Mouse (Mus musculus) hindbrain, embryonic 14.5 days (tissue): ENCODE measurements around the gene Abo. TPM values are rescaled to one million over a fixed set of nuclear protein-coding genes. Genes with fewer than 3 reads are reported as not detected.

Source experiments
- ATAC-seq: fragments of 200-750 bp; cut with Nextera tagmentation; 2 replicates; pipeline ENCODE4 v1.8.0; 2017; ENCODE audit warnings: moderate number of reproducible peaks, mild to moderate bottlenecking, moderate TSS enrichment, moderate library complexity; ENCODE audit not compliant: low FRiP score
- DNase-seq: peaks from one replicate; pipeline ENCODE4 v3.0.0-alpha.2; 2015; ENCODE audit warnings: low spot score
- H3K27ac ChIP-seq: fragments of 300-500 bp; sonication (generic); 2 replicates; pipeline ENCODE4 v1.5.1; 2014; ENCODE audit warnings: mild to moderate bottlenecking, moderate library complexity
- H3K27me3 ChIP-seq: fragments of 300-500 bp; sonication (generic); 2 replicates; pipeline ENCODE4 v1.6.1; 2014; ENCODE audit warnings: mild to moderate bottlenecking, low read length, mixed read lengths; ENCODE audit not compliant: control insufficient read depth, insufficient read depth
- H3K36me3 ChIP-seq: fragments of 300-500 bp; sonication (generic); replicated peaks from 2 replicates; pipeline ENCODE4 v1.6.1; 2014; ENCODE audit not compliant: control insufficient read depth, insufficient read depth
- H3K4me1 ChIP-seq: fragments of 300-500 bp; sonication (generic); replicated peaks from 2 replicates; pipeline ENCODE4 v1.6.1; 2014; ENCODE audit warnings: antibody characterized with exemption, low read length, mixed read lengths; ENCODE audit not compliant: control insufficient read depth, insufficient read depth
- H3K4me2 ChIP-seq: fragments of 300-500 bp; sonication (generic); replicated peaks from 2 replicates; pipeline ENCODE4 v1.6.1; 2014; ENCODE audit warnings: mild to moderate bottlenecking, moderate library complexity
- H3K4me3 ChIP-seq: fragments of 300-500 bp; sonication (generic); replicated peaks from 2 replicates; pipeline ENCODE4 v1.5.1; 2014; ENCODE audit warnings: mild to moderate bottlenecking, low read length
- H3K9ac ChIP-seq: fragments of 300-500 bp; sonication (generic); 2 replicates; pipeline ENCODE4 v1.6.1; 2014
- H3K9me3 ChIP-seq: fragments of 300-500 bp; sonication (generic); 2 replicates; pipeline ENCODE4 v1.6.1; 2016; ENCODE audit warnings: low read length; ENCODE audit not compliant: control insufficient read depth
- WGBS: fragments of 180-500 bp; shearing (Covaris S2); extraction: QIAGEN DNeasy Blood & Tissue Kit; methylation state at CpG from one replicate; pipeline ENCODE4 v1.1.7; 2014; 5-methylcytosine and 5-hydroxymethylcytosine counted together
- polyA plus RNA-seq: library from polyadenylated mRNA; unstranded; fragments of >200 nt; fragmentation: Nextera tagmentation; extraction: Ambion mirVana; gene quantifications from 2 replicates; pipeline ENCODE4 v1.2.1, GENCODE M21; 2014

Gene Abo
- not detected in 2 replicates for polyA plus RNA-seq

DNA sequence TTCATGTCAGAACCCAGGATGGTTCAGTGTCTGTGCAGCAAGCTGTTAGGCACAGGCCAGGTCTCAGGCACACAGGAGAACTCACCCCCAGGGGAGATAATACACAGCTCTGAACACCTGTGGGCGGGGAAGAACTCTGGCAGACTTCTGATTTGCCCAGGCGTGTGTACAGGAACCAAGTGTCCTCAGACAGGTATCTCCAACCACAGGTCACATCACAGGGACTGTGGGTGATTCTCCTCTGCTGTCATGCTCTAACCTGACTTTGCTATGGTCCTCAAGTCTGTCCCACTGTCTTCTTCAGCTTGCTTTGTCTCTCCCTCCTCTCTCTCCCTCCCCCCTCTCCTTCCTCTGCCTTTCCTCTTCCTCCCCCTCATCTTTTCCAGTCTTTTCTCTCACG, at the start of gene Abo:
TSS of gene Abo (minus strand) at position 101 of the 400 bp plus-strand sequence.
- no peak within 1 kb of the TSS for H3K9ac ChIP-seq
- WGBS = 71% methylated on average over 3 of the region's 3 CpGs

DNA sequence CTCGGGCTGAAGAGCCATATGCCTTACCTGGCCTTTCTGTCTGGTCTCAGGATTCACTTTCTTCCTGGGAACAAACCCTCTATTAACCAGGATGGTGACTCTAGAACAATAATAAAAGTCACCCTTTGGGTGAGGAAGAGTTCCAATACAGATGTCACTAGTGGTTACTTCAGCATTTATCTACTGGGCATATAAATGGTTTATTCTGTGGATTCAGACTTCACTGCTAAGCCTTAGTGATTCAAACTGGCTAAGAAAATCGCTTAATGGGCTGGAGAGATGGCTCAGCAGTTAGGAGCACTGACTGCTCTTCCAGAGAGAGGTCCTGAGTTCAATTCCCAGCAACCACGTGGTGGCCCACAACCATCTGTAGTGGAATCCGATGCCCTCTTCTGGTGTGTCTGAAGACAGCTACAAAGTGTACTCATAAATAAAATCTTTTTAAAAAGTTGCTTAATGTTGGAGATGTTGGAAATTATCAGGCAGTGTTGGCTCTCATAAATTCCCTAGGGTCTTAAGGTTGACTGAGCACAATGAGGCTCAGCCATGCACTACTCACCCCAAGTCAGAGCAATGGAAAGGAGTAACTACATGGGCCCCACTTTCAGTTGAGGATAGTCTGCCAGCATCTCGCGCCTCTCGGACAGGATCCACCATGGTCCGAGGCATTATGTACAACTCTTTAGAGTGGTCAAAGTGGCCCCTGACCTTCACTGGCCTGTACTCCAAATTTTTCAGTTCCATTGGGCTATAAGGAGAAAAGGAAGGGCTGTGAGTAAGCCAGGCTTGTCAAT, 49.6 kb upstream of the Abo start:
- 64% methylated on average over 8 of the region's 8 CpGs for WGBS
- ATAC-seq = no peak
- Histone ChIP-seq H3K27me3 (no peaks in the 10 kb centered on the region), H3K36me3 (peaks cover 51% of the 10 kb centered on the region), H3K4me3 (no peak overlapping the region), H3K9me3 (no peaks in the 10 kb centered on the region), H3K27ac (no peak overlapping the region), H3K4me1 (peaks cover 35% of the 10 kb centered on the region), H3K4me2 (no peak overlapping the region), H3K9ac (no peak overlapping the region)
- DNase-seq = no peak

More for the DNA sequence above, at the start of gene Abo:
- H3K36me3 ChIP-seq = no peaks in the 10 kb centered on the region
- H3K27me3 ChIP-seq = no peaks in the 10 kb centered on the region
- H3K4me2 ChIP-seq = no peak within 1 kb of the TSS
- H3K27ac ChIP-seq = no peak within 1 kb of the TSS
- DNase-seq (no peak), ATAC-seq (no peak)
- H3K4me1 ChIP-seq = no peaks in the 10 kb centered on the region
- H3K4me3 ChIP-seq = no peak within 1 kb of the TSS
- H3K9me3 ChIP-seq = no peaks in the 10 kb centered on the region

DNA sequence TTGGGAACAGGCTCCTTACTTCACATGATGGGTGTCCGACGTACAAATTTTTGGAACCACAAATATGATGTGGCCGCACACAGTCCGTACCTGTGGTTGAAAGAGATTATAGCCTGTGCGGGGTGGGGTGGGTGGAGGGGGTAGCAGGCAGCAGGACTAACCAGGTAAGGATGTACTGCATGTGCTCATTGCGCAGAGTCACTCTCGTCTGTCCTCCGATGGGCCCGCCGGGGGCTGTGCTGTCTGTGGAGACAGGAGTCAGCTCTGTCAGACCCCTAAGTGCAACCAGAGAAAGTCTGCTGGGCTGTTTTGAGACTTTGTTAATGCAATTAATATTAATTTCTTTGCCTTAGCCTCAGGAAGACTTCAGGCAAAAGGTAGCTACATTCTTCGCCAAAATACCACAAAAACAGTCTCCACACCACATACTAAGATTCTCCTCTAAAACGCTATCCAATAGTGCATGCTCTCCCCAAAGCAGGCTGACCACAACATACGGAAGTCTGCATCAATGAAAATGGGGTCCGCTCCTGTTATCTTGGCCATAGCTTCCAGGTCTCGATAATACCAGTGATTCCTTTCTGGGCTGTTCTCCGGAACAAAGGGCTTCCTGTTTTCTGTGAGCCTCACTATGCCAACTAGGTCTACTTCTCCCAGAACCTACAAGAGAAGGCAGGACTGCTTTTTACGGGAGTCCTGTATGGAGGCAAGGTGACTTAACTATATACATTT, 48.8 kb upstream of the Abo start:
- Histone ChIP-seq H3K4me3 (no peak overlapping the region), H3K27me3 (no peaks in the 10 kb centered on the region), H3K27ac (no peak overlapping the region), H3K9me3 (no peaks in the 10 kb centered on the region), H3K9ac (no peak overlapping the region), H3K4me1 (peaks cover 43% of the 10 kb centered on the region), H3K36me3 (peaks cover 45% of the 10 kb centered on the region), H3K4me2 (no peak overlapping the region)
- DNase-seq (no peak), ATAC-seq (no peak)
- WGBS = 90% methylated on average over 17 of the region's 17 CpGs

DNA sequence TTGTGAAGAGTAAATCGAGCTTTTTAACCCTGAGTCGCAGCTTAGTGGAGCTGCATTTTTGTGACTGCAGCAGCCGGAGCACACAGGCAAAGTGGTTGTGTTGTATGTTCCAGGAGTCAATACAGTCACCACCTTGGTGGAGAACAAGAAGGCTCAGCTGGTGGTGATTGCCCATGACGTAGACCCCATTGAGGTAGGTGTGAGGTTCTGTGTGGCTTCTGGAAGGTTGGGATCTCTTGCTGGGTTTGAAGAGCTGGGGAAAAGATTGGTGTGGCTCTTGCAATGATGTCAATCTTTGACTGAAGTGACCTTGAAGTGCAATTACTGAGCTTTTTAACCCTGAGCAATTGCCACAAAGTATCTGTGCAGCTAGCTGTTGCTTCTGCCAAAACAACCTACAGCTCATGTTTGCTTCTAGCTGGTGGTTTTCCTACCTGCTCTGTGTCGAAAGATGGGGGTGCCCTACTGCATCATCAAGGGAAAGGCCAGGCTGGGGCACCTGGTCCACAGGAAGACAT, 47.5 kb upstream of the Abo start:
- Histone ChIP-seq H3K9ac (peak overlapping the region; percentile 91), H3K4me1 (peaks cover 46% of the 10 kb centered on the region), H3K4me3 (peak overlapping the region; percentile 78), H3K27ac (no peak overlapping the region), H3K9me3 (no peaks in the 10 kb centered on the region), H3K4me2 (peak overlapping the region; percentile 100), H3K36me3 (peaks cover 48% of the 10 kb centered on the region), H3K27me3 (no peaks in the 10 kb centered on the region)
- ATAC-seq (no peak), DNase-seq (no peak)
- WGBS = 72% methylated on average over 5 of the region's 5 CpGs

DNA sequence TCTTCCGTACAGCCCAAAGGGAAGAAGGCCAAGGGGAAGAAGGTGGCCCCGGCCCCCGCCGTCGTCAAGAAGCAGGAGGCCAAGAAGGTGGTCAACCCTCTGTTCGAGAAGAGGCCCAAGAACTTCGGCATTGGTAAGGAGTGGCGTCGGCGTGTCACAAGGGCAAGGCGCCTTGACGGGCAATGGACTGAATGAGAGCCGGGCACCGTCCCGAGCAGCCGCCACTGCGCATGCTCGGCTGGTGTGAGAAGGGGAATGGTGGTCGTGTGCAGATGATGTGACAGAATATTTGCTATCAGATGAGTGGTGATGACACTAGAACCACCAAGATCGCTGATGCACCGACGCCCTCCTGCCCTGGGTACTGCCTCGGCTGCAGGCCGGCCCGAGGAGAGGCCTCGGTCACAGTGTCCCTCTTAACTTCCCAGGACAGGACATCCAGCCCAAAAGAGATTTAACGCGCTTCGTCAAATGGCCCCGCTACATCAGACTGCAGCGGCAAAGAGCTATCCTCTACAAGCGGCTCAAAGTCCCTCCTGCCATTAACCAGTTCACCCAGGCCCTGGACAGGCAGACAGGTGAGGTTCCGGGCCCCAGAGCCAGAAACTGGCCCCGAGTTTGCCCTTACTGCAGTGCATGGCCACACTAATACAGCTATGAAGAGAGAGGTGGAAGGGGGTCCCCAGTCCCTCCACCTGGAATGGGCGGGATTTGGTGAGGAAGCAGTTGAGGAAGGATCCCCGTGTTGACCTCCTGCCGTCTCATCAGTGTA, 46.4 kb upstream of the Abo start:
- DNase-seq (peak; percentile 72), ATAC-seq (peak; percentile 51)
- Histone ChIP-seq H3K9me3 (no peaks in the 10 kb centered on the region), H3K36me3 (peaks cover 59% of the 10 kb centered on the region), H3K27me3 (no peaks in the 10 kb centered on the region), H3K4me2 (peak overlapping the region; percentile 100), H3K4me3 (peak overlapping the region; percentile 78), H3K9ac (peak overlapping the region; percentile 91), H3K4me1 (peaks cover 39% of the 10 kb centered on the region), H3K27ac (peak overlapping the region; percentile 91)
- 2% methylated on average over 33 of the region's 37 CpGs for WGBS

DNA sequence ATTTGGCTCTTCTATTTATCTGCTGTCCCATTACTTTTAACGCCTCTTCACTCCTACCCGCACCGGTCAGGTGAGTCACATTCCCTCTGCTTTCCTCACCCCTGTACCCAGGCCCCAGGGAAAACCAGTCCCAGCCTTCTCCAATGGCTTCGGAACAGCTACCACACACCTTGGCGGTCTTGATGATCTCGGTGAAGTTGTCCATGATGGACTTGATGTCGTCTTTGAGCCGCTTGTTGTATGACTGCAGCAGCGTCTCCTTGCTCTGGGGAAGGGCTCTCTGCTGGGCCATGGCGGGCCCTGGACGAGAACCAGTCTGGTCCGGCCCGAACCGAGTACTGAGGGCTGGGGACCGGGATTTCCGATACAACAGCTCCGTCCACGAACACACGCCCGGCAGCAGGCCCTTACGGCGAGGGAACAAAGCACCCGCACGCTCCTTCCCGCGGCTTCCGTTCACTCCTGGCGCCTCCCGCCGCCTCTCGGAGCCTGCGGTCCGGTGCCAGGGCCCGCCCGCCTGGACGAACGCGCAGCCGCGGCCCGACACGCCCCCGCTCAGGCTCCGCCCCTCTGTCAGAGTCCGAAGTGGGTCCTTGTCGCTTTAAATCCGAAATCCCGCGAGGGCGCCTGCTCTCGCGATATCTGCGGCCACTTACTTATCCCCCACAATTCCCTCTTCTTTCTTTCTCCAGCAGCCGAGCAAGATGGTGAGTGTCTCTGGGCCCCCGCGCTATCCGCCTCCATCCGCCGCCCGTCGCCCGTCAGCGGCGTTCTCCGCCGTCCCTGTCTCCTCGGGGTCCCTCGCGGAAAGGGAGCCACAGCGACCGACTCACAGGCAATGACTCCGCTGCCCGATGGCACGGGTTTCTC, 45.6 kb upstream of the Abo start, which contains the start of the genes Med22 and Rpl7a:
TSS of gene Med22 (minus strand) at position 554 of the 870 bp plus-strand sequence.
TSS of gene Rpl7a (plus strand) at position 641 of the 870 bp plus-strand sequence.
- Histone ChIP-seq H3K4me1 (peaks cover 35% of the 10 kb centered on the region), H3K9me3 (no peaks in the 10 kb centered on the region), H3K9ac (peak within 1 kb of the TSS; percentile 91), H3K36me3 (peaks cover 67% of the 10 kb centered on the region), H3K27ac (peak within 1 kb of the TSS; percentile 91), H3K4me3 (peak within 1 kb of the TSS; percentile 78), H3K4me2 (peak within 1 kb of the TSS; percentile 100), H3K27me3 (no peaks in the 10 kb centered on the region)
- DNase-seq (peak; percentile 100), ATAC-seq (peak; percentile 91)
- WGBS = under 1% methylated on average over 69 of the region's 74 CpGs

DNA sequence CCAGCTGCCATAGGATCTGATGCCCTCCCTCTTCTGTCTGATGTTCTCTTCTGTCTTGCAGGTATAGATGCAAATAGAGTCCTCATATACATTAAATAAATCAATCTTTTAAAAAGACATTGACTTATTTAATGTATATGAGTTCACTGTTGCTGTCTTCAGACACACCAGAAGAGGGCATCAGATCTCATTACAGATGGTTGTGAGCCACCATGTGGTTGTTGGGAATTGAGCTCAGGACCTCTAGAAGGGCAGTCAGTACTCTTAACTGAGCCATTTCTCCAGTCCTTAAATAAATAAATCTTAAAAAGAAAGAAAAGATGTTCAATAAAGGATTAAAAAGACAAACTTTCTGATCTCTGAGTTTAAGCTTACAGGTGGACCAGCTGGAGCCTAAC, 44.6 kb upstream of the Abo start:
- no peak for DNase-seq
- no peak for ATAC-seq

DNA sequence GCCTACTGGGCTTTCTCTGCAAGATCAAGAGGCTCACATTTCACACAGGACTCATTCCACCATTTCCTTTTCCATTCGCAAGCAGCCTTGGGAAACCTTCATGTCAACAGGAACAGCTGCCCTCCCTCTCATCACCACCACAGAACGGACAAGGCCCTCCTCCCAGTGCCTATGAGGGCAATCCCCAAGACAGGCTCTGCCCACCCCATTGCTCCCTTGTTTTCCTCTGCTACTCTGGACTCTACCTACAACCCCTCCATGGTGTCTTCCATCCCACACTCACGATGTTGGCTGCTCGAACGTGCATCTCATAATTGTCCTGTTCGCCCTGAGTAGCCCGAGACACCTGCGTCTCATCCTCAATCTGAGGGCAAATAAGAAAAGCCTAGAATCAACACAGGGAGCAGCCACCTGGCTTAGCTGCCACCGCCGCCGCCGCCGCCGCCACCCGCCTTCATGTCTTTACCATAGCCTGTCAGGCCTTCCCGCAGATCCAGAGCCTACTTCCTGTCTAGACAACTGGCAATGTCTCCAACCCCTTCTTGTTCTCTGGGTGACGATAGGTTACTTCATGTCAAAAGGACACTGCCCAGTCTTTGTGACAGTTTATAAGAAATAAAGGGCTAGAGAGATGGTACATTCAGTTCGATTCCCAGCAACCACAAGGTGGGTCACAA, 44.1 kb upstream of the Abo start:
- H3K36me3 ChIP-seq = peaks cover 67% of the 10 kb centered on the region
- 90% methylated on average over 18 of the region's 18 CpGs for WGBS

More for the DNA sequence above, 44.6 kb upstream of the Abo start:
- H3K4me1 ChIP-seq = peaks cover 31% of the 10 kb centered on the region
- H3K4me2 ChIP-seq = peak overlapping the region; percentile 78
- H3K27me3 ChIP-seq = no peaks in the 10 kb centered on the region
- no peaks in the 10 kb centered on the region for H3K9me3 ChIP-seq
- peaks cover 72% of the 10 kb centered on the region for H3K36me3 ChIP-seq
- H3K27ac ChIP-seq = no peak overlapping the region
- peak overlapping the region; percentile 78 for H3K4me3 ChIP-seq
- H3K9ac ChIP-seq = peak overlapping the region; percentile 84

More for the DNA sequence above, 44.1 kb upstream of the Abo start:
- Histone ChIP-seq H3K27me3 (no peaks in the 10 kb centered on the region), H3K9ac (peak overlapping the region; percentile 84), H3K4me1 (peaks cover 33% of the 10 kb centered on the region), H3K27ac (no peak overlapping the region), H3K4me2 (peak overlapping the region; percentile 78), H3K9me3 (no peaks in the 10 kb centered on the region), H3K4me3 (peak overlapping the region; percentile 78)
- ATAC-seq (no peak), DNase-seq (no peak)
